Mouse (Mus musculus): ENCODE measurements around the gene Zp2.

Zp2 gene

DNA sequence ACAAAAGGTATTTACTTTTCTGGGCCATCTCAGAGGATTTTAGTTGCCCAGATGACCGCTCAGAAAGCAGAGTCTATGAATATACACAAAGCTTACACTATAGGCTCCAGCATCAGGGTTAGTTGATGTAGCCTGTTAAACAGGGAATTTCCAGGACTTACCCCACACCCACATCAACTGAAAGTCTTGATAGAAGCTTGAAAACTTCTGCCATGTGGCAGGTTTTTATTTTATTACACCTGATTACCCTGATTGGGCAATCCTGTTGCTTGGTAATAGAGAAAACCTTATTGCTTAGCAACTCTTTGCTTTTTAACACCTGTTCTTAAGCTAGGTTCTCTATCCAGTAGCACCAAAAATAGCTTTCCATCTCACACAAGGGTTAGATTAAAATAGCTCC, 2.3 kb downstream of the Zp2 start:
- no peak for DNase-seq (ENCODE audit: low spot score in 2 of 2)

DNA sequence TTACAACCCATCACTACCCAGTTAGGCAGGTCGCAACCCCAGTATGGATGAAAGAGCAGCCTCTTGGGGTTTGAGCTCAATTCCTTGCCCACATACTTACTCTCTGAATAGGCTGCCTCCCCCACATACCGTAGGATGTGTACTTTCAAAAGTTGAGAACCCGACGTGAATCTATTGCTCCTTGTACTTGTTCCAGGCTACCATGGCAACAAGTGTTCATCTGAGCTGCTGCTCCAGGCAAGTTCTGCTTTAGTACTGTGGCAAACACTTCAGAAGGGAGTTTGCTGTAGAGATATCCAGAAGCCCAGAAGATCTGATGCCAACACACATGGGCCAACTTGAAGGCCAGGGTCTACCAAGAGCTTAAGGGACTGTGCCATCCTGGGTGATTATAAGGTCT, 16.1 kb downstream of the Zp2 start:
- no peak for DNase-seq (ENCODE audit: low spot score in 2 of 2)

DNA sequence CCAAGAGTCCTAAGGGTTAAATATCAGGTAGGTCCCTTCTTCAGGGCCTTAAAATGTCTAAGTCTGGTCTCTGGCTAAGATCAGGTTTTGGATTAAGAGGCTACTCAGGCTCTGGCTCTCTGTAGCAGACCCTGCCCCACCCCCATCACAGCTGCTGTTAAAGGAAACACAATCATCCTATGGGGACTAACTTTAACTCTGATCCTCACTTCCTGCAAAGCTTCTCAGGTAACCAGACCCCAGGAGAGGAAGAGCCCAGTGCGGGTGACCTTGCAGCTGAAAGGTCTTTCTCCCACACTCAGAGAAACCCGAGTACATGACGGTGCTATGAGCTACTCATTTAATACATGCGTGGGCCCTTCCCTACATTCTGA, 17.4 kb downstream of the Zp2 start:
- DNase-seq (ENCODE audit: low spot score in 2 of 2), result no peak

DNA sequence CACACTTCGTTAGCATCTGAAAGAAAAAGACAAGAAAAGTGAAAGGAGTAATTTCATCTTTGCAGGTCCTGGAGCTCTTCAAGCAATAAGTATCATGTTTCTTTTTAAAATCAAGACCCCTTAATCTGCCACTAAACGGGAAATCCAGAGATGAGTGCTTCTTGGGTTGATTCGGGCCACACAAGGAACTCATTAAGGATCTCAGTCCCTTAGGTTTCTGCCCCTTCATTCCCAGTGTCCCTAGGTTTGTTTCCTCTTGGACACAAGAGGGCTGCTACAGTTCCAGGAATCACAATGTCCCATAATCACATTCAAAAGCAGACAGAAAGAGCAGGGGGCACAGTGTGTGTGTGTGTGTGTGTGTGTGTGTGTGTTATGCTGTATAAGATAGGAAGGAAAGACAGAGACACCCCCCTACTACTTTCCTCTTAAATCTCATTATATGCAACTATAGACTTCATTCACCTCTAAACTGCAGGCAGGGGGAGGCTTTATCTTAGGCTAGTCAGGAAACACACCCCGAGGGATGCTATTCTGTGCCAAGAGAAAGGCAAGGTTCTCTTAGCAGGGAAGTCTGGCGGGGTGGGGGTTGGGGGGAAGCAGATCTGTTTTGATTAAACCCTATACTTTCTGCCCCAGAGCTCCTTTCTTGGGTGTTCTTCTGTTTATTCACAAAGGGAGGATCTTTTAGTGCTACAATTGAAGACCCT, 18.0 kb downstream of the Zp2 start:
- DNase-seq (ENCODE audit: low spot score in 2 of 2), result no peak

DNA sequence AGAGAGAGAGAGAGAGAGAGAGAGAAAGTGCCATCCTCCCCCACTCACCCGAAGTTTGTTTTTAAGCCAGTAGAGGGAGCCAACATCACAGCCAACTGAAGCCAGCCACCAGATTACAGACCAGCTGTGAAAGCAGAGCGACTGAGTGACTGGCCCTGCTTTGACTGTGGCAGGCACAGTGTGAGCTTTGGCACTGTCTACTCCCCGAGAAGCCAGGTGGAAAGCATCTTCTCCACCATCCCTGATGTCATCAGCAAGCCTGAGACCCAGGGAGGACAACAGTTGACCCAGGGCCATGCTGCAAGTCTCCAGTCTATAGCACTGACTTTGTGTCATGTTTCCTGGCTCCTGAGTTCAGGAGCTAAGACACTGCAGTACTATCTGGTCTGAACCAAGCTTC, 20.2 kb downstream of the Zp2 start:
- DNase-seq (ENCODE audit: low spot score in 2 of 2), result peak; percentile 56 to 79

DNA sequence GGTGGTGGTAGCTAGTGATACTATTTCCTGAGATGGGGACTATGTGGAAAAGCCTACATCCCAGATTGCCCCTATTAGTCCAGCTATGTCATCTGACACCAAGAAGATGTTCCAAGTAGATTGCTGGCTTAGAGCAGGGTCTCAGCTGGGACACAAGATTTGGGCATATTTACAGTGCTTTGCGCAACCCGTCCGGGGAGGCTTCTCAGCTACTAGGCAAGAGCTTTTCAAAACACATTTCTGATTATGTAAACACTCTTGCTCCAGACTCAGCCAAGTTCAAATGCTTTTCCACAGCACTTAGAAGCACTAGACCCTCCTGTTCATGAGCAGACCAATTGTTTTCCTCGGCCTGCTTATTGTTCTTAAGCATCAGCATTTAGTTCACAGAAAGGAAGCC, 21.3 kb downstream of the Zp2 start:
- no peak for DNase-seq (ENCODE audit: low spot score in 2 of 2)

DNA sequence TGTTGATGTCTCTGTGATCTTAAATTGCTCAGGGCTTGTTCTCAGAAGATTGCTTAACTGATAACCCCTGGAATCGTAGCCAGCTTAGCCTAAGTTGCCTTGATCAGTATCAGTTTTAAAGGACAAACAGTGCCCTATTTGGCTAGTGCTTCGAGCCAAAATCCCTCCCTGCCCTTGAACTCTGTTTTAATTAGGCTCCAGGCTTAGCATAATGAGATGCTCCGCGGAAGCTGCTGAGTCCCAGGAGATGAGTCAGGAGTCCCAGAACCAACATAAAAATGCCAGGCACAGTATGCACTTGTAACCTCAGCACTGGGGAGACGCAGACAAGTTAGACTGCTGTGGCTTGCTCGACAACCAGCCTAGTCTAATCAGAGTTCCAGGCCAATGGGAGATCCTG, 27.6 kb downstream of the Zp2 start:
- DNase-seq (ENCODE audit: low spot score in 2 of 2), result no peak

DNA sequence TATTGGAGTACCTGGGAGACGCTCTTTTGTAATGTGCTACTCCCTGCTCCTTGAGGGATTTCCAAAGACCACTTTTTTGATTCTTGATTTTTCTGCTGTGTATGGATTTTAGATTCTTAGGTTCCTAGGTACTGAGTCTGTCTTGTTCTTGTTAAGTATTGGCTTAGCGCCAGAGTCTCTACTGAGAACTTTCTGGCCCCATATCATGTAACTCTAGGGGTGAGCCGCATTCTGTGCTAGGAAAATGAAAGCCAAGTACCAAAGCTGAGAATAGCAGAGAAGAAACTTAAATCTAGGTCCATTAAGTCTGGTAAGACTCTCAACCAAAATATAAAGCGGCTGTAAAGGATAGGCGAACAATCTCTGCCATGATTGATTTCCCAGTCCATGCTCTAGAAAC, 28.1 kb downstream of the Zp2 start:
- DNase-seq (ENCODE audit: low spot score in 2 of 2), result no peak

DNA sequence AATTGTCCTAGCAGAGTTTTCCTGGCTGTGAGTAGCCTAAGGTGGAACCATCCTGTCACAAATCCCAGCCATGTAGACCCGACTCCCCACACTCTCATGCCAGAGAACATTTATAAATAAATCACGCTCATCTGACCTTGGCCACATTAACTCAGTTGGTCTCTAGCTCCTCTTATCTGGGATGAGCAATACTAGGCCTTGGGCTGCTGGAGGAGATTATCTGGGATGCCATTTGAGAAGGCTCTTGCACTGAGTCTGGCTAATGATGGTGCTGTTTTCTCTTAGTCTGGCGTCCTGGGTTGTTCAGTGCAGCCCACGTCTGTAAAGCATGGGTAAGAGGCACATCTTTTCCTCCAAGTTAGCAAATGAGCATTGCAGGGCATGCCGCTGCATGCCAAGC, 35.4 kb downstream of the Zp2 start:
- DNase-seq (ENCODE audit: low spot score in 2 of 2), result no peak

DNA sequence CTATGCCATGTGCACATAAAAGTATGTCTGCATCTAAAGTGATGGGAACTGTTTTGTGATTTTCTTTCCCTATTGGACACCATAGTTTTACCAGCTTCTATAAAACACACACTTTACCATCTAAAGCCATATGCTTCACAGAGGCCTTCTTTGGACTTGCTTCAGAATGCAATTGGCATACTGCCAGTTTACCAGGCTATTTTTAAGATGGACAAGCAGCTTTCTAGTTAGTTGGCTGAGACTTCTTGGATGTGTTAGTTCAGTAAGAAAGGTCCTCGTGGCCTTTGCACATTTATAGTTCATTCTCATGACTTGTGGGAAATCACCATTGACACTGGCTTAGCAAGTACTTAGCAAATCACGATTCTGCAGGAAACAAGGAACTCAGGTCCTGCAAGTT, 38.7 kb downstream of the Zp2 start:
- DNase-seq (ENCODE audit: low spot score in 2 of 2), result no peak

DNA sequence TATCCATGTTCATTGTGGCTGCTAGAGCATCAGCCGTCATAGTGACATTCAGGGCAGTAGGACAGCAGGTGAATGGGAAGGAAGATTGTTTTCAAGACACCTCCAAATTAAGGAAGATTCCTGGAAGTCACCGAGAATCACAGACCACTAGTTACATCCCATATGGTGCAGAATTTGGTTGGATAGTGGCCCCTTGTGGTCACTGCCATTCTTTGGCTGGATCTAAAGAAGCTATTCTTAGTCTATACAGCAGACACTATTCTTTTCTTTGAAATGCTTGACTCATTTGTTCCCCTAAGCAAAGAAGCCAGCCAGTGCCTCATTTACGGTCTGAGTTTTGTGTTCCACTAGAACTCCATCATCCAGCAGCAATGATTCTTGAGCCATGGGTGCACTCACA, 40.1 kb downstream of the Zp2 start:
- peak in 1 of 2 experiments; percentile 20 for DNase-seq (ENCODE audit: low spot score in 2 of 2)

DNA sequence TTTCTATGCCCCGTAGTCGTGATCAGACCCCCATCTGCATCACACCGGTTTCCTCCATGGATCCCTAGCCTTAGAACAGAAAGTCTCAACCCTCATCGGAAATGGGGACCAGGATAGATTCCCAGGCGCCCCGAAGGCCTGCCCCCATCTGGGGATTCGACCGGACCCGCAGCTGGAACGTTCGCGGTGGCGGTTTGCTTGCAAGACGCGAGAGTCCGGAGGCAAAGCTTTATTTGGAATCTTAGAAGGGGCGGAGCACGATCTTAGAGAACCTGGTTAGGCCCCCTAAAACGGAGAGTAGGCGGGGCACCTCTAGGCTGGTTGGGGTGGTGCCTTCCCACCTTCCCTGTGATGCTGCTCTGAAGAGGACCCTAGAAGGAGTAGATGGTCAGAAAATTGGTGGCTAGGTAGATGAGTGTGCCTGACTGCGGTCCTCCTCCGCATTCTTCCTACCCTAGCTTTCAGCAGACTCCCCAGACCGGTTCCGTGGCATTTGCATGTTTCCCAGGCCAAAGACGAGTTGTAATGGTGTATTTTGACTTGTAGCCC, 42.0 kb downstream of the Zp2 start:
- peak in 1 of 2 experiments; percentile 6 for DNase-seq (ENCODE audit: low spot score in 2 of 2)

DNA sequence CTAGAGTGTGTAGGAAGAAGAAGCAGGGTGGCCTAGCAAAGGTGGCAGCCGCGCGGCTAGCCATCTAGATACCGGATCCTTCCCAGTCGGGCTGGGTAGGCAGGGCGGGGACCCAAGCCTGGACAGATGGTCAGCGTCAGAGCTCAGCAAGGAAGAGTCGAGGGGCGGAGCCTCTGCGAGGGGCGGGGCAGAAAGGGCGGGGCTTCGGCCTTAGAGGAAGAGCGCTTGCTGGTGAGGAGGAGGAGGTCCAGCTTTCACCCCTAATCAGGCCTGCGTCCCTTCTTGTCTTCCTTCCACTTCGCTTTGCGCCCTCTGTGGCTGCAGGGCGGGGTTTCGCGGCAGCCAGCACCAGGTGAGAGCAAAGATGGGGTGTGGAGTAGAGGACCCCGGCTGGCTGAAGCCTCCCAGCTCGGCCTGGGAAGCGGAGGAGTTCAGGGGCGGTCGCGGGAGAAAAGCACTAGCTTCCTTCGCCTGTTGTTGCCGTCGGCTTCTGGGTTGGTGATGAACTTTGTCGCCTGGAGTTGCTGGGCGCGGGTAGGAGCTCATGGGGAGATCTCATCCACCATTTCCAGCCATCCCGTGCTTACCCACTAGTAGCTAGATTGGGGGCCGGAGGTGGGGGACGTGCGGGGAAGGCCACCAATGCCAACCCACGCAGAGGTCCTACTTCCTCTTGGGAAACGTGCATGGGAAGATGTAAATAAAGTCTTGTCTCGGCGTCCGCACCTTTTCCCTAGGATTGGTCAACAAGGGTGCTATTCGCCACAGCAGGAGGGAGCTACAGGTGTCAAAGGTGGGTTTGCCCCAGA, 42.7 kb downstream of the Zp2 start, which contains the start of gene Tmem159:
Gene Tmem159, plus strand, starts transcription at position 190 of the 809 bp plus-strand sequence.
- peak; percentile 50 to 84 for DNase-seq (ENCODE audit: low spot score in 2 of 2)

DNA sequence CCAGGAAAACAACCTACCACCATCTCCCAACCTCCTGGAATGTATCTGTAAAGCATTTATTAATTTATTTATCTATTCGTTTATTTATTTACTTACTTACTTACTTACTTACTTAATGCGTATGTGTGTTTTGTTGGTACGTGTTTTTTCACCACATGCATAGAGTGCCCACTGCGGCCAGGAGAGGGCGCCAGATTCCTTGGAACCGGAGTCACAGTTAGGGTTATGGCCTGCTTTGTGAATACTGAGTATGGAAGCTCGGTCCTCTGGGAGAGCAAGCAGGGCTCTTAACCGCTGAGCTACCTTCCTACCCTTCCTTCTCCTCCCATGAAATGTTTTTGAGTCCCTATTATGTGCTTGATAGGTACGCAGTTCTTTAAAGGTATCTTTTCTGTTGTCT, 46.7 kb downstream of the Zp2 start:
- peak; percentile 37 to 67 for DNase-seq (ENCODE audit: low spot score in 2 of 2)

DNA sequence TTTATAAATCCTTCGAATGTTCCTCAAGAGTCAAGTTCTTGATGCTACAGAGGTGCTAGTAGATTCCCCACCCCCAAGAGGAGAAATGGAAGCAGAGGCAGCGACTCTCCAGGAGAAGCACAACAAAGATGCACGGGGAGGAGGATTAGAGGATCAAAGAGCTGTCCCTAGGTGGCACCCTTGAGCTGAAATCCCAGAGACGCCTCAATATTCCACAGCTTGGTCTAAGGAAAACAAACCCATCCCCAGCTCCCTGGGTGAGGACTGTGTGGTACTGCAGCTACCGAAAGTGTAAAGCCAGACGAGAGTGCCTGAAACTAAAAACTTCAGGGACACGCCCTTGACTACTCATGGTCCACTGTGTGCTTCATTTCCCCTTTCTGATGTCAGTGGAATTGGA, 47.2 kb downstream of the Zp2 start:
- DNase-seq (ENCODE audit: low spot score in 2 of 2), result peak in 1 of 2 experiments; percentile 53

DNA sequence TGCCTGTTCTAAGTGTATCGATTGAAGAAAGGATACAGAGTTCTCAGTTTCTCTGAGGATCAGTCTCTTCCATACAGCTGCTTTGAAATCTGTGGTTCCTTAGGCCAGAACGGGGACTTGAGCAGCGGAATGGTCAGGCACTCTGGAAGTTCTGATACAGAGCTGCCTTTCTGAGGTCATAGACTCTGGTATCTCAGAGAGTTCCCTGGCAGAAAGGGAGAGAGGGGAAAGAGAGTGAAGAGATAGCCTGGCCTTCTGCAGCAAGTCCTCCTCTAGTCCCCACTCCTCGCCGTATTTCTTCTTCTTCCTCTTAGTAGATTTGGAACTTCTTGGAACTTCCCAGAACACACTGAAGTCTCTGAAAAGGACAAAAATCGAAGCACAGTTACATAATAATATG, 49.9 kb downstream of the Zp2 start, which contains the start of gene Dnah3:
Gene Dnah3, minus strand, starts transcription at position 101 of the 400 bp plus-strand sequence.
- DNase-seq (ENCODE audit: low spot score in 2 of 2), result no peak

DNA sequence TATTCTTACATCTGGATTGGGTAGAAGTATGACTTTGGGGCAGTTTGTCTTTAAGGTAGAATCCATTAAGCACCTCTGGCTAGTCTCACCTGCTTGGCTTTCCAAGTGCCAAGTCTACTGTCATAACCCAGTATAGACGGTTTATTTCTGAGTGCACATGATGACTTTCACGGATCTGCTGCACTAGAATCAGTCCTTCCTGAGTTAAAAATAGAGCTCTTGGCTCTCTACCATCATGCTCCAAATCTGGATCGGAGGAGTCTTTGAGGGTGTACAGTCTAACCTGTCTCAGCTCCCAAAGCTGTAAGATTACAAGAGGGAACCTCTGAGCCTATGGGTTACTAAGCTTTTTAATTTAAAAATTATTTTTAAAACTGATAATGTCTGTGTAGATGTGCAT, 50.9 kb downstream of the Zp2 start:
- DNase-seq (ENCODE audit: low spot score in 2 of 2), result no peak

DNA sequence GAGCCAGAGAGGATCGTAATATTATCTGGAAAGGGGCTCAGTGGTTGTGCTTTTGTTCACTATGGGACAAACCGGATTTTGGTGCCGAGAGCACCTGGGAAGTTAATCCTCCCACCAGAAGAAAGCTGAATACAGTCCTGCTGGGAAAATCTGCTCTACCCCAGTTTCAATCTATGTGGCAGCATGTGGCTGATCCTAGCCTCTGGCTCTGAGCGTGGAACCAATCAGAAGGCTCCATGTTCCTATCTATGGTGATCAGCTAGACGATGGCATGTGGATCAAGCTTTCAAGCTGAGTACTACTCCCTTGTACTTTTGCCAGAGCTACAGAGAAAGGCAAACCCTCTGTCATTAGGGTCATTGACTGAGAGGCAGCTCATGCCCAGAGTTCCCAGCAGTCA, 52.1 kb downstream of the Zp2 start:
- DNase-seq (ENCODE audit: low spot score in 2 of 2), result no peak

DNA sequence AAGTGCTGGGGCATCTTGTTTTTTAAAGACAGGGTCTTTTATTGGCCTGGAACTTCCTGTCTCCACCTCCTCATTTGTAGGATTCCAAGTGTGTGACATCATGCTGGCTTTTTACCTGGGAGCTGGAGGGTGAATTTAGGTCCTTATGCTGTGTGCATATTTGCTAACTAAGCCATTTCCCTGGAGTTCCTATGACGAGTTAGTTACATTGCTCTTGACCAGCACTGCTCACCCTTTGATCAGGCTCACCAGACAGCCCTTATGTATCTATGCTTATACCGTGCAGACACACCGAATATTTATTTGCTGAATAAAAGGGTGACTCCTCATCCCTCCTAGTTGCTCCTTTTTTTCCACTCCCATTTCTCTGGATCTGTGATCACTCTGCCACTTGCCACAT, 64.9 kb downstream of the Zp2 start:
- no peak for DNase-seq (ENCODE audit: low spot score in 2 of 2)

Data from cerebellum, postnatal 4 days (tissue).